Mouse (Mus musculus) mouse trophoblast stem cell (cell line): ENCODE measurements at regions not wholly inside any gene's neighbourhood (a gene's known extent, or its start where the extent isn't known, plus 50 kb on each side); places are given as distances from the start of the nearest gene placed in this dataset.

ENCODE experiments used
- in situ Hi-C, 2 experiments: fragments of 300-500 bp; cut with MseI, MboI; formaldehyde crosslinking; loops; 2 replicates in 1 of 2; 3 replicates in 1 of 2; pipeline ENCODE4 v1.15.1; 2025

DNA sequence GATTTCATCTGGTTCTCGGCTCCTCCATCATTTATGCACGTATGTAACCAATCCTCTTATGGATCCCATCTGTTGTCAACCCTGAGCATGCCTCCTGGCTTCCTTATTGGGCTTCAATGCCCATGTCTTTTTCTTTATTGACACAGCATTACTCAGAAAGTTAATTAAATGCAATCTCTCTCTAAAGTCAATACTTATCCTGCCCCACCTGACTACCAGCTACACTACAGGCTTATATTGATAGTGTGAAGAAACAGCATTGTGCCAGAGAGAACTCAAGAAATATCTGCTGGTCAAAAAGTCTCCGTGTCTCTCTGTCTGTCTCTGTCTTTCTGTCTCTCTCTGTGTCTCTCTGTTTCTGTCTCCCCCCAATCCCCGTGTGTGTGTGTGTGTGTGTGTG lies 194.7 kb upstream of the Rfx3 start:
- in situ Hi-C loops: no loop called here

GRCm38 (mm10) chr19:28203719-28204118 lies 192.8 kb upstream of the Rfx3 start:
- in situ Hi-C loops: no loop called here

GRCm38 (mm10) chr19:28199385-28199784 lies 188.4 kb upstream of the Rfx3 start:
- in situ Hi-C loops: no loop called here

DNA sequence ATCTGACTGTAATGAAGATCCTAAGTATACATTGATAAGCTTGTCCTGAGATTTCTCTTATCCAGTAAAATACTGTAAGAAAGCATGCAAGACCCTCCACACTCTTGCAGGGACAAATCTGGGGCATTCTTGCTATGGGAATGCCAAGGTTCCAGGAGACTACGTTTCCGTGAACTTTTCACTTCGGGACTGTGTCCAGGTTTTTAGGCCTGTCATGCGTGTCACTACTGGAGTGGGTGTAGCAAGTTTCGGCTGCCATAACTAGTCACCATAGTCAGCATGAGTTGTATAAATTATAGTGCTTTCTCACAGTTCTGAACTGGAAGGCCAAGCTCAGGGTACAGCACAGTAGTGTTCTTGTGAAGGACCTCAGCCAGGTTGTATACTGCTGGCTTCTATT lies 185.9 kb upstream of the Rfx3 start:
- in situ Hi-C loops: no loop called here

- in situ Hi-C loops: no loop called here
Measured at GRCm38 (mm10) chr19:28192248-28192647, 181.3 kb upstream of the Rfx3 start.

GRCm38 (mm10) chr19:28191428-28192116 lies 180.6 kb upstream of the Rfx3 start:
- in situ Hi-C loops: no loop called here

- in situ Hi-C loops: no loop called here
Measured at GRCm38 (mm10) chr19:28190250-28190649, 179.3 kb upstream of the Rfx3 start.

GRCm38 (mm10) chr19:28188363-28188762 lies 177.4 kb upstream of the Rfx3 start:
- in situ Hi-C loops: no loop called here

GRCm38 (mm10) chr19:28182411-28183182 lies 171.6 kb upstream of the Rfx3 start:
- in situ Hi-C loops: no loop called here

- in situ Hi-C loops: no loop called here
Measured at GRCm38 (mm10) chr19:28181171-28181570, 170.2 kb upstream of the Rfx3 start.

DNA sequence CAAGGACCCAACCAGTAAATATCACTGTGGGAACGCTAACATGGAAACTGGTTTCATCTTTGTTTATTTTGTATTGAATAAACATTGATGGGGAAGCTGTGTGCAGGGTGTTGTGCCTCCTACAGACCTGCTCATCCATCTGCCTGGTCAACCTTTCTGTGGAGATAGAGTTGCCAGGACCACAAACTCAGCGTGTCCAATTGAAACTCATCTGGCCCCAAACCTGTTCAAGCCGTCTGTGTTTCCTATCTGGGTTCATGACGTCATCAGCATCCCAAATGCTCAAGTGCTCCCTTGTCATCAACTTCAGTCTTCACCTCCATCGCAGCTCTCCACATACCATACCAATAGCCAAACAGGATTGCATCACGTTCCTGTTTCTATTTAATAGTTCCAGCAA lies 167.1 kb upstream of the Rfx3 start:
- in situ Hi-C loops: no loop called here

DNA sequence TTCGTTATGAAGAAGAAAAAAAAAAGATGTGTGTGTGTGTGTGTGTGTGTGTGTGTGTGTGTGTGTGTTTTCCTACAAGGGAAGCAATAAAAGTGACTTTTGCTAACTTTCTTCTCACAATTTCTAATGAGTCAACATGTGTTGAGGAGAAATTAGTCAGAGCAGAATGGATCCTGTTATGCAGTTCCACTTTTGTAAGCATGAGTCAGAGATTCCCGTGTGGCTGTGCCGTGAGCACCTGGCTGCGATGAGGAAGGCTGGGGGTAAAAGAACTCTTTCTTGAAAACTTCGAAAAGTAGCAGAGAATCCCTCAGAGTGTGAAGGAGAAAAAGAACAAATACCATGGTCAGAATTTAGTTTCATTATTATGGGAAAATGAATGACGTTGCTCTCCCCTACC lies 165.9 kb upstream of the Rfx3 start:
- in situ Hi-C loops: no loop called here

DNA sequence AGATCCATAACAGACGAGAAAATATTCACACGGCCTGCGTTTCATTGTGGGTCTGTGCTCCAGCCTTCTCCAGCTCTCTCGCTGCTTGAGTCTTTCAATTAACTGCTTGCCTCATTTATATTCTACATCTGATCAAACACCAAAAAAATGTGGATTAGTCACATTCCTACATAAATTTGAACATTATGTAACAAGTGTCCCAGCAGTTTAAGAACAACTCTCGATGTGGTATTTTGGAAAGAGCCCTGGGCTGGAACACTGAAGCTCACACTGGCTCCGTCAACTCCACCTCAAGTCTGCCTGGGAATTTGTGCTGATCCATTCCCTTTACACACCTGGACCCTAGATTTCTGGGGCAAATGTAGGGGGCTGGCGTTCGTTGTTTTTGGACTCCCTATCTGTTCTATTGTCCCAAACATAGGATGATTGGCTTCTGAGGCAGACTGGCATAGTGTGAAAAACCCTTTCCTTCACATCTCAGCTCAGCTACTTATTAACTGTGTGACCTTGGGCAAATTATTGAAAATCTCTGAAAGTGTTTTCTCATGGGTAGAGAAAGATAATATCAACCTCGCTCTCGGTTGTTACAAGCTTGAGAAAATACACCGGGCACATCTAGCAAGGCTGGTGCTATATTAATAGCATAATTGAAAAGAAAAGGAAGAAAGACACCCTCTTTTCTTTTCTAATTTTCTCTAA lies 161.0 kb upstream of the Rfx3 start:
- in situ Hi-C loops: no loop called here

- in situ Hi-C loops: loop anchor here (10.0 kb wide), 4 partner anchors 197 to 567 kb away; no protein-coding TSS in a partner anchor
Measured at GRCm38 (mm10) chr19:28167451-28168165, 156.6 kb upstream of the Rfx3 start.

DNA sequence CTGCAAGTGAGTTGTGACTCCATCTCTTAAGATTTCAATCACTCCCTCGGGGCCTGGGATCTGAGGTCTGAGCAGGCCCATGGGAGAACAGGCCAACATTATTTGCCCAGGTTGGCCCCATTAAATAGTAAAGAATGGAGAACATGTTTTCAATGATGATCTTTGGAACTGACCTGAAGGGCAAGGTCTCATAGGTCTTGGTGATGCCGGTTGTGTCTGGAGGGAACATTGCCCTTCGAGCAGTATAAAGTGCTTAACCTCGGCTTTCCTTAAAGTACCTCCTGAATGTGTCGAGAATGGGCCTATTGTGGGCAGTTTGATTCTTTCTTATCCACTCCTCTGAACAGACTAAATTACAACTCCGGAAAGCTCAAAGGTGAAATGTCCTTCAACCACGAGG lies 155.7 kb upstream of the Rfx3 start:
- in situ Hi-C loops: loop anchor here (10.0 kb wide), 4 partner anchors 198 to 568 kb away; no protein-coding TSS in a partner anchor

GRCm38 (mm10) chr19:28165901-28166361 lies 155.0 kb upstream of the Rfx3 start:
- in situ Hi-C loops: loop anchor here (10.0 kb wide), 4 partner anchors 199 to 569 kb away; no protein-coding TSS in a partner anchor

DNA sequence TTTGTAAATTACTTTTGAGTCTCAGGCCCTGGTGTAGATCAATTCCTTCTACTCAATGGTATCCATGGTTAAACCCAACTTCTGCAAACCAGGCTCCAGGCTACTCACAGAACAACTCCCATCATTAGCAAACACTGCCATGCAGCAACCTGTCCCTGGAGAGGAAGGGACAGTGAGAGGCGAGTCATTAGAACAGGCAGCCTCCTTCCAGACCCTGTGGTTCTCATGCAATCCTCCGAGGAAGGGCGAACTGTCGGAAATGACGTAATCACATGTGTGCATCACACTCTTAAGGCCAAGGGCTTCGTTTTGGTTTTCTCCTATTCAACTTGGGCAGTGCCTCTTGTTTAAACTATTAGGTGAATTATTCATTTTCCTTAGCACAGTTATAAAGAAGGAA lies 152.2 kb upstream of the Rfx3 start:
- in situ Hi-C loops: loop anchor here (10.0 kb wide), 4 partner anchors 202 to 572 kb away; no protein-coding TSS in a partner anchor

GRCm38 (mm10) chr19:28160582-28160981 lies 149.6 kb upstream of the Rfx3 start:
- in situ Hi-C loops: loop anchor here (10.0 kb wide), 4 partner anchors 204 to 574 kb away; no protein-coding TSS in a partner anchor

DNA sequence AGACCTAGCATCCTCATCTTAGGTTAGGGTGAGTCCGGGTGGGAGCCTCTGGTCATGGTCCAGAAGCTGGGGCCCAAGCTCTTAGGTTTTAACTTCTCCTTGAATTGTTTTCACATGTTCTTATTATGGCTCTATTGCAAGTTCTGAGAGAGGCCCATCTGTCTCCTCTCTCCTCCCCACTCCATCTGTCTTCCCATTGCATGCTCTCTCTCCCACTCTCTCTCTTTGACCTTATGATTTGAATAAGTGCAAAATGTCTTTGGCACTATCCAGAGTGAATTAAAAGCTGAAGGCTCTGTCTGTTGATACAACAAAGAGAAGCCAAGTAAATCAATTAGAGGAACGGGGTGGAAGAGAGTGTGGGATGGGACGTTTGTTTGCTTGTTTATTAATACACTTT lies 146.2 kb upstream of the Rfx3 start:
- in situ Hi-C loops: no loop called here

DNA sequence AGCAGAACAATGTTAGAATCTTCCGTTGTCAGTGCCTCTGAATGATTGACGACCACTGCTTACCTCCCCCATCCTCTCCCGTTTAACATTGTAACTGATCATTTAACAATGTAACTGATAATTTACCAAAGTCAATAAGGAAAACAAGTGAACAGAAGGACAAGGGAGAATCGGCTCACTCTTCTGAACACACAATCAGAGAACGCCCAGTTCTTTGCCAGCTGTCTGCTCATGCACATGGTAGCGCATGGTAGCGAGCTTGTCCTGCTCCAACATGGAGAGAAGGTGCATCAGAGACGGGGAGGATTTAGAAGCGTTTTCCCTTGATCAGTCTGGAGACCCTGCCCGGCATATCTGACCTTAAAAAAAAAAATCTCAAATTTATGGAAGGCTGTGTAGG lies 126.6 kb upstream of the Rfx3 start:
- in situ Hi-C loops: no loop called here

- in situ Hi-C loops: no loop called here
Measured at GRCm38 (mm10) chr19:28134806-28135205, 123.8 kb upstream of the Rfx3 start.
